Mouse (Mus musculus) Muller cell, postnatal 12 days (primary cell): ENCODE measurements around the gene Ogdh.

Experiments used
- DNase-seq: peaks from one replicate; pipeline ENCODE4 v3.0.0-alpha.2; 2015; ENCODE audit errors: inconsistent ontology term

Gene Ogdh

DNA sequence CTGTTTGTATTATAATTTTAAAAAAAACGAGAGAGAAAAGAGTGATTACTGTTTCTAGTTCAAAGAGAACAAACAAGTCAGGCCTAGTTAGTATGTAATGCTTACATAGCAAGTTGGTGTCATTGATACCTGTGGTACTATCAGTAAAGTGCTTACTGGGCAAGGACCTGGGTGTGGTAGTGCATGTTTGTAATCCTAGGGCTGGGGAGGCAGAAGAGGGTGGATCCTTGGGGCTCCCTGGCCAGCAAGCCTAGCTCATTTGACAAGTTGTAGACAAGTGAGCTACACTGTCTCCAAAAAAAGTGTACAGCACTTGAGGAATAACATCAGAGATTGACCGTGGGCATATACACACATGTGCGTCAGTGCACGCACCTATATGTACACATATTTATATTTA is 3.2 kb downstream of the Ogdh start:
- DNase-seq = no peak

DNA sequence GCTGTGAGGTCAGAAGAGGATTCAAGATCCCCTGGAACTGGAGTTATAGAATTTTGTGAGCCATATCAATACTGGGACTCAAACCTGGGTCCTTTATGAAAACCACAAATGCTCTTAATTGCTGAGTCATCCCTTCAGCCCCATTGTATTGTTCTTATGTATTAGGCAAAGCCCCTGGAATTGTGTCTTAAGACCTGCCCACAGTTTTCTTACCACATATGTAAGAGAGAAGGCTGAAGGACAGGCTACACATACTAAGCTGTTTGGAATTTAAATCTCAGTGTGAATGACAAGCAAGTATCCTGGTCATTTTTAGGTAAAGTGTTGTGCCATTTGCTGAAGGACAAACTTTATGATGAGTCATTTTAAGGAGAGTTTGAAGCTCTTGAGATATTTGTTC is 4.6 kb downstream of the Ogdh start:
- DNase-seq = no peak

GRCm38 (mm10) chr11:6299435-6299834 is 8.0 kb downstream of the Ogdh start:
- no peak for DNase-seq

DNA sequence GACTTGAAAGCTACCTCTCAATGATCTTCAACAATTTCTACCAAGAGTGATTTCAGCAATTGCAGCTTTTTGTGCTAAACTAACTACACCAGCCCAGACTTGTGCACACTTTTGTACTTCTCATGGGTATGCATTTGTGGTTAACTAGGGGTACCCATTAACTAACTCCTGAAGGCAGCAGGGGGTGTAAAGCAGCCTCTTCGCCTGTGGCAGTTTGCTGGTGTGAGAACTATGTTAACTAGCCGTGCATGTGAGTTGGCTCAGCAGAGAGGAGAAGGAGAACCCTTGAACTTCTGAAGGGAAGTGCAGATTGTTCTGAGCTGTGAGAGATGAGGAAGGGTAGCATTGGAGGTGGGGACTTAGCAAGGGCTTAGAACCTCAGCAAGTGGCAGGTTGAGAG is 11.4 kb downstream of the Ogdh start:
- no peak for DNase-seq

- no peak for DNase-seq
Observed at GRCm38 (mm10) chr11:6305943-6306430, 14.6 kb downstream of the Ogdh start.

- no peak for DNase-seq
Observed at GRCm38 (mm10) chr11:6308181-6308580, 16.7 kb downstream of the Ogdh start.

GRCm38 (mm10) chr11:6313874-6314406 is 22.5 kb downstream of the Ogdh start:
- no peak for DNase-seq

DNA sequence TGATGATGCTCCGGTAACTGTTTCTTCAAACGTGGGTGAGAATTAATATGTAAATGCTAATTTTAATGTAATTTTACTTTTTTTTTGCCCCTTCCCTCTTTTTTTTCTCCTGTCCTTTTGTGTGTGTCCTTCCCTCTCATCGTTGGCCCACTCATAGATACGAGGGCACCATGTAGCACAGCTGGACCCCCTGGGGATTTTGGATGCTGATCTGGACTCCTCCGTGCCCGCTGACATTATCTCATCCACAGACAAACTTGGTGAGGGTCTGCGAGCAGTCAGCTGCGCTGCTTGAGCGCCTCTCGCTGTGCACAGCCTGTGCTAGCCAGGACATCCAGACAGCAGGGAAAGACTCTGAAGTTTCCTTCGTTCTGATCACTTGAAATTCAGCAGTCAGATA is 25.4 kb downstream of the Ogdh start:
- DNase-seq = no peak

DNA sequence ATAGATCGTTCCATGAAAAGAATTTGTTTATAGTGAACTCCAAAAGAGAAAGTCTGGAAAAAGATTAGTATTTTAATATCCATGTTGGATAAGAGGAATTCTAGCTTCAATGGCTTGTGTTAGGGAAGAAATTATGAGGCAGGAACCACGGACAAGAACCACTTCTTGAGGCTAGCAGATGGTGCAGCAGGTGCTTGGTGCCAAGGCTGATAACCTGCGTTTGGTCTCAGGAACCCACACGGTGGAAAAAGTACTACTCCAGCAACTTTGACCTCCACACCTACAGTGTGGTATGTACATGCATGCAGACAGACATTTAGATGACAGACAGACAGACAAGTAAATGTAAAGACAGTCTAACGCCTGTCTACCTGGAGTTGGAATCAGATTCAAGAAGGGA is 27.1 kb downstream of the Ogdh start:
- no peak for DNase-seq

DNA sequence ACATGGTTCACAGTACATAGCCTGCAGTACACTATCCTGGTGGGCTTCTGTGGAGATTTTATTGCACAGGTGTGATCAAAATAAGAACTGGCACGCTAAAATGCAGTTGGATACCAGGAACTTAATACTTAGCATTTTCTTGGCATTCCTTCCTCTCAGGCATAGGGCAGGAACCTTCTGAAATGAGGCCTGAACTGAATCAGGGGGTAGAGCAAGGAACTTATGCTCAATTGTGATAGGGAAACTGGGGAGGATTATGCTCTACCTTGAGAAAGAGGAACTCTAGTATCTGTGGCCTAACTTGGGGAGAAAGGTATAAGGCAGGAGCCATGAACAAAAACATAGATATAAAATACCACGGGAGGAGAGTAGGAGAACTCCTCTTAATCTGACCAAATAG is 27.9 kb downstream of the Ogdh start:
- DNase-seq = no peak

- no peak for DNase-seq
Observed at GRCm38 (mm10) chr11:6322086-6322485, 30.7 kb downstream of the Ogdh start.

- no peak for DNase-seq
Observed at GRCm38 (mm10) chr11:6323348-6323747, 31.9 kb downstream of the Ogdh start.

- DNase-seq = no peak
Observed at GRCm38 (mm10) chr11:6331256-6331655, 39.8 kb downstream of the Ogdh start.

GRCm38 (mm10) chr11:6332606-6333005 is 41.2 kb downstream of the Ogdh start:
- DNase-seq = no peak

- DNase-seq = no peak
Observed at GRCm38 (mm10) chr11:6333403-6333802, 42.0 kb downstream of the Ogdh start.

DNA sequence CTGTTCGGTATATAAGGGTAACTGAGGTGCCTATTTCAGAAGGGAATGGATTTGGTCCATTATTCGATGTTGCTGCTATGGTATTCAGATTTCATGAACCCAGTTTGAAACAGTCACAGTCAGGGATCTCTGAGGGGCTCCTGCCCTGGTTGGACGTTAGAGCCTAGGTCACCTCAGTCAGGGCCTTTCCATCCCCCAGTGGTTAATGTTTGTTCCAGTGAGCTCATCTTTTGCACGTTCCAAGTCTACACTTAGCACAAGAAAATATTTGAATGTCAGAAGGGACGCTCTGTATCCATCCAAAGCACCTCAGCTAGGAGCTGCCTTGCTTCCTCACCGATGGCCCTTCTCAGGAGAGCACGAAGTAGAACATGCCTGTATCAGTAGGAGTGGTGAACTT is 43.9 kb downstream of the Ogdh start:
- DNase-seq = no peak

GRCm38 (mm10) chr11:6336689-6337088 is 45.3 kb downstream of the Ogdh start:
- DNase-seq = no peak

- no peak for DNase-seq
Observed at GRCm38 (mm10) chr11:6345956-6346355, 54.5 kb downstream of the Ogdh start.

- no peak for DNase-seq
Observed at GRCm38 (mm10) chr11:6346966-6347365, 55.5 kb downstream of the Ogdh start.

GRCm38 (mm10) chr11:6348681-6349200 is 57.3 kb downstream of the Ogdh start:
- no peak for DNase-seq

DNA sequence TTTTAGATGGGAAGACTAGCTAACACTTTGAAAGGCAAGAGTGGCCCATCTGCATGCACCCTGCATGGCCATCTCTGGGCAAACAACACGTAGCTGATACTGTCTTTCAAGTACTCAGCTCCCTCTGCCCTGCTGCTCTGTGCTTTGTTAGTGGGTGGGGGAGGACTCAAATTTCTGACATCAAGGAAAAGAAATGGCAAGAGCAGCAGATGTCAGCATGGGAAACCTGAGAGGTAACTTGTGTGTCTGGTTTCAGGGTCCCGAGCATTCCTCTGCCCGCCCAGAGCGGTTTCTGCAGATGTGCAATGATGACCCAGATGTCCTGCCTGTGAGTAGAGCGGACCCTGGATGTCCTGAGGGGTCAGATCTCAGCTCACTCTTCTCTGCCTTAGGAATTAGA is 58.2 kb downstream of the Ogdh start:
- DNase-seq = no peak

GRCm38 (mm10) chr11:6355106-6355505 is 63.7 kb downstream of the Ogdh start:
- DNase-seq = no peak

GRCm38 (mm10) chr11:6364581-6365275 is 73.3 kb downstream of the Ogdh start:
- DNase-seq = no peak

- DNase-seq = peak; percentile 11
Observed at GRCm38 (mm10) chr11:6365885-6366284, 74.5 kb downstream of the Ogdh start.
